Mouse (Mus musculus) urinary bladder, postnatal 25 days (tissue): ENCODE measurements around the gene Apold1.

ENCODE experiments used
- DNase-seq: peaks from one replicate; pipeline ENCODE4 v3.0.0; 2022; ENCODE audit warnings: low spot score

The Apold1 gene

GRCm38 (mm10) chr6:134972096-134972495, 9.4 kb upstream of the Apold1 start:
- no peak for DNase-seq

DNA sequence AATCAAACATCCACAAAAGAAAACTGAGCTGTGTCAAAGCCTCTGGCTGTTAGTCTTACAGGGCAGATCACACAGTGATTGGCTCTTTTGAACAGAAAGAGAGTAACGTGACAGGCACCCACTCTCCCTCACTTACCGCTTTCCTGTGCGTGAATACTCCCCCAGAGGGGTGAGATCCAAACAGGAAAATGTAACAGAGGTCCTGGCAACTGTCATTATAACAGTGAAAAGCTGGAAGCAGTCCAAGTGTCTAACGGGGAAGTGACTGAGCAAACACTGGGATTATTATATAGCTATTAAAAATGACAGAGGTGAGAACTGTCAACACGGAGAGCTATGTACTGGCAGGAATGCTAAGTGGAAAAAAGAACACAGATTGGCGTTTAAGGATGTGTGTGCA, 4.9 kb upstream of the Apold1 start:
- DNase-seq: no peak

- peak; percentile 94 for DNase-seq
These were observed 2.2 kb downstream of the Apold1 start for GRCm38 (mm10) chr6:134983529-134984370.

GRCm38 (mm10) chr6:134984748-134985147, 3.2 kb downstream of the Apold1 start:
- DNase-seq: no peak

- no peak for DNase-seq
These were observed 6.9 kb downstream of the Apold1 start for GRCm38 (mm10) chr6:134988377-134988776.

DNA sequence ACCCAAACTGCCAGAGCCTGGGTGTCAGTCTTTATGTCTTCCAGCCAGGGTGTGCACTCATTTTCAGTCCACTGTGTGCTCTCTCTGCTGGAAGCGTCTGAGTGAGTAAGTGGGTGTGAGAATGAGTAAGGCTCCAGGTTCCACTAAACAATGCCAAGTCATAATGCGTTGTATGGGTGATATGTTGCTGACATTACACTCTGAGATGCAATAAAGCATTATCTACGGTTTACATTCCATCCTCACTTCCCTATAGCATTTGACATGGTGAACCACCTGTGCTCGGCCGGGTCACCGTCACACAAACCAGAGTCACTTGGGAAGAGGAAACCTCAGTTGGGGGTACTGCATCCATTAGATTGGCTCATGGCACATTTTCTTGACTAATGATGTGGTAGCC, 9.2 kb downstream of the Apold1 start:
- no peak for DNase-seq

DNA sequence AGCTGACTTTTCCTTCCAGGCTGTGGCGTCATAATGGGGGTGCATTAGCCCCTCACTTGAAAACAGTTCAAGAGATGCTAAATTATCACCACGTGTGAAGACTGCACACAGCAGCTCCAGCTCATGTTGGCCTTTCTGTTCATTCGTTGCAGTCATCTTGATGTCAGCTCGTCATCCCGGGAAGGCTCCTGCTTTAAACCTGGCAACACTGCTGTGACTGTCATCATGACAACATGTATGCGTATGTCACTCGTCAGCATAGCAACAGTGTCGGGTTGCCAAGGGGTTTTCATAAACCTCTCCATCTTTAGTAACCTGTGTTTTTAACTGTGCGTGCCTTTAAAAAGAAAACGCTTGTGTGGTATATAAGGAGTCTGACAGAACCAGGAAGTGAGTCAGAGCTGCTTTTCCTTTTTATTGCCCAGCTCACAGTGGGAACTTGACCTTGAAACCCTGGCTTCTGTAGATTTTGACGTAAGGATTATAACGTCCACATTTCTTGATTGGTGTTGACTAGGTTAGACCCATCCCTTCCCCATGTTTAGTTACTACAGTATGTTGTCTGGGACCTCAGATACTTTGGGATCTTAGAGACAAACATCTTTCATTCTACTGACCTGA, 12.6 kb downstream of the Apold1 start:
- no peak for DNase-seq

- no peak for DNase-seq
These were observed 13.5 kb downstream of the Apold1 start for GRCm38 (mm10) chr6:134994985-134995384.

DNA sequence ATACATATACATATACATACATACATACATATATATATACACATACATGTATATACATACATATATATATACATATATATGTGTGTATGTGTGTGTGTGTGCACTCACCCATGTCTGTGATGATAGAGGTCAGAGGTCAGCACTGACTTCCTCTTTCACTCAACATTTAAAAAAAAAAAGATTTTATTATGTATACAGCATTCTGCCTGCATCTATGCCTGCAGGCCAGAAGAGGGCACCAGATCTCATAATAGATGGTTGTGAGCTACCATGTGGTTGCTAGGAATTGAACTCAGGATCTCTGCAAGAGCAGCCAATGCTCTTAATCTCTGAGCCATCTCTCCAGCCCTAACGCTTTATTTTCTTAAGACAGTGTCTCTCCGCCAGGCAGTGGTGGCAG, 15.4 kb downstream of the Apold1 start:
- no peak for DNase-seq

DNA sequence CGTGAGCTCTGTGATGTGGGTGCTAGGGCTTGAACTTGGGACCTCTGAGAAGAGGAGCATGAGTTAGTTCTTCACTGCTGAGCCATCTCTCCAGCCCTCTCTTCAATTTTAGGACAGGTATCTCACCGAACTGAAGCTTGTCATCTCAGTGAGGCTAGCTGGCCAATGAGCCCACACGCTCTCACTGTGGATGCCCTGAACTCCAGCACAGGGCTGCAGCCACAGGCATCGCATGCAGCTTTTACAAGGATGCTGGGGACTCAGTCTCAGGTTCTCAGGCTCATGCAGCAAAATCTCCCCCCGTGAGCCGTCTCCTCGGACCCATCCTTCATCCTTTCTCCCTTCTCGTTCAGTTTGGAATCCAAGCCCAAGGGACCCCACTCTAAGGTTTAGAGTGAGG, 16.6 kb downstream of the Apold1 start:
- DNase-seq: no peak

- DNase-seq: no peak
These were observed 17.3 kb downstream of the Apold1 start for GRCm38 (mm10) chr6:134998781-134999180.

DNA sequence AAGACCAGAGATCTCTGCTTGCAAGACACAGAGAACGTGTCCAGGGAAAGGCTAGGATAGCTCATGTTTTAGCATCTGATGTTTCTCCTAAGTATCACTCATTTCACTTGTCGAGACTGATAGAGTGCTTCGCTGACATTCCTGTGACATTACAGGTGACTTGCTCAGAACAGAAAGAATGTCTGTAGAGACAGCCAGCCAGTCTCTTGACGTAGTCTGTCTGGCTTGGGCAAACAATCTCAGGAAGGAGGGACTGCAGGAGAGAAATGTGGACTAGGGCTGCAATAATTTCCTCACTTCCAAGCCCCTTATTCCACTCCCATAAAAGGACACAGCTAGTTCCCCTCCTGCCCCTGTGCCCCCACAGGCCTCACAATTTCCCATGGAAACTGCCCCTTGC, 18.8 kb downstream of the Apold1 start:
- DNase-seq: no peak

DNA sequence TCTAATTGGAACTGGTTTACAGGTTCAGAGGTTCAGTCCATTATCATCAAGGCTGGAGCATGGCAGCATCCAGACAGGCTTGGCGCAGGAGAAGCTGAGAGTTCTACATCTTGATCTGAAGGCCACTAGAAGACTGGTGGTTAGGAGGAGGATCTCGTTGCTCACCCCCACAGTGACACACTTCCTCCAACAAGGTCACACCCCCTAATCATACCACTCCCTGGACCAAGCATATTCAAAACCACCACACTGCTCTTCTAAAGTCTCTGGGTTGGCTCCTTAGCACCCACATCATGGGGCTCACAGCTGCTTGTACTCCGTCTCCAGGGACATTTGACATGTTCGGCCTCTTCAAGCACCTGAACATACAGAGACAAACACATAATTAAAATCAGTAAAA, 20.5 kb downstream of the Apold1 start:
- DNase-seq: no peak

DNA sequence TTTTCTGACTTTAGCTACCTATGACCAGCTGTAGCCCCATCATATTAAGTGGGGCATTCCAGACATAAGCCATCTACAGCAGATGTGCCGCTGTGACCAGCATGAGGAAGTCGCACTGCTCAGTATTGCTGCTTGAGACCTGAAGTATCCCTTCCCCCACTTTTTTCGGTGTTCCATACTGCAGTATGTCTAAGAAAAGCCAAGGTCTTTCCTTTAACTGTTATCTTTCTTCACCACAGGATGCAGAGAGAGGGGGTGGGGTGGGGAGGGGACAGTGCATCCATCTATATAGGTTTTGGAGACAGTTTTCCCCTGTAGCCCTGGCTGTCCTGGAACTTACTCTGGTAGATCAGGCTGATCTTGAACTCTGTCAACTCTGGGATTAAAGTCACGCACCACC, 24.9 kb downstream of the Apold1 start:
- no peak for DNase-seq

GRCm38 (mm10) chr6:135011048-135011733, 29.7 kb downstream of the Apold1 start, which contains the start of gene Ddx47:
Ddx47 (plus strand) TSS chr6:135011612.
- DNase-seq: peak; percentile 92

- no peak for DNase-seq
These were observed 30.2 kb downstream of the Apold1 start for GRCm38 (mm10) chr6:135011734-135012116.

- no peak for DNase-seq
These were observed 35.7 kb downstream of the Apold1 start for GRCm38 (mm10) chr6:135017211-135017610.

DNA sequence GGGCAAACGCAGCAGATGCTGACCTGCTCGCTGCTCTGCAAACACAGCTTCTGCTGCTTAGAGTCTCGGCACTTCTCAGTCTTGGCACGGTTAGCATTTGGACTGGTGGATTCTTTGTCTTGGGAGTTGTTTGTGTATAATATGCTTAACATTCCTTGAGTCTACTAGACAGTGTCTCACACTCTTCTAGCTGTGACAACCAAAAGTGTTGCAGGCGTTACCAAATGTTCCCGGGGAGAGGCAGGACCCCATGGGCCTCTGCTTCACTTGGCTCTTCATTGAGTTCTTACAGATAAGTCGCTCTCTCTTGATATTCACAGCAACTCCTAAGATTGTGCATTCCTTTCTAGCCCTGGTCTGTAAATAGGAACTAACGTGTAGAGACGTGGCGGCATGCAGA, 38.0 kb downstream of the Apold1 start:
- DNase-seq: no peak

GRCm38 (mm10) chr6:135021633-135022032, 40.1 kb downstream of the Apold1 start:
- no peak for DNase-seq

DNA sequence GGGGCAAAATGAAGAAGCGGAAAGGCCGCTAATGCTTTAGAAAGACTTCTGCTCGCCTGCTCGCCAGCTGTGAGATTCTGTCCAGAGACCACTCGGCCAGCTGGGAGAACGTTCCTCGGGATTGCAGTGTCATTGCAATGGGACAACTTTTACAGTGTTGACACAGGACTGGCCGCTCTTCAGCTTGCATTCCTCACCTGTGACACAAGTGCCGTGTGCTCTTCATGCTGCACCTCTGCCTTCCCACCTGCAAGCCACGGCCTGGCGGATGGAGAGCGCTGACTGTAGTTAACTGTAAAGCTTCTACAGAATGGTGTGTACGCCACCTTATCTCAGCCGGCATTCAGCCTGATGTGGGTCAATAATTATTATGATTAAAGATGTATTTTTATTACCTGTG, 41.9 kb downstream of the Apold1 start:
- no peak for DNase-seq

- DNase-seq: no peak
These were observed 43.4 kb downstream of the Apold1 start for GRCm38 (mm10) chr6:135024781-135025420.

DNA sequence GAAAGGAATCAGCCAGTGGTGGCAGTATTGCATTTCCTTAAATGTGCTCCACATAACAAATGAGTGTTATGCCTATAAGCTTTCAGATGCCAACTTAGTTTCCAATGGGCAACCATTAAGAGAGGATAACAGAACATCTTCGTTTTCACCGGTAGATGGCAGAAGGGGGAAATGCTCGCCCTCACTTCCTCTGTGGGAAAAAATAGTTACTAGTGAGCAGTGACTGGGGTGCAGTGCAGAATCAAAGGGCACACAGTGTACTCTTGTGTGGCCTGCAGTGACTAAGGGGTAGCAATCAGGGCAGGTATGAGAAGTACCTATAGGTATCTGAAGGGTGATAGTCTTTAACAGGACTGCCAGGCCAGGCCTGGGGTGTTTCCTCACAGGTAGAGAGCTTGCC, 44.7 kb downstream of the Apold1 start:
- DNase-seq: peak; percentile 16

- DNase-seq: peak; percentile 27
These were observed 45.2 kb downstream of the Apold1 start for GRCm38 (mm10) chr6:135026755-135027154.
